Mouse (Mus musculus) midbrain, embryonic 12.5 days (tissue): ENCODE results near the gene Bzw2. TPM values are rescaled to one million over a fixed set of nuclear protein-coding genes. Genes with fewer than 3 reads are reported as not detected.

Experiments
- ATAC-seq: fragments of 200-750 bp; cut with Nextera tagmentation; 2 replicates; pipeline ENCODE4 v1.8.0; 2017; ENCODE audit warnings: low read depth, moderate TSS enrichment, moderate library complexity; ENCODE audit not compliant: low FRiP score
- H3K27ac ChIP-seq: fragments of 300-500 bp; sonication (generic); replicated peaks from 2 replicates; pipeline ENCODE4 v1.5.1; 2016; ENCODE audit warnings: mild to moderate bottlenecking
- H3K27me3 ChIP-seq: fragments of 300-500 bp; sonication (generic); 2 replicates; pipeline ENCODE4 v1.6.1; 2016; ENCODE audit warnings: mild to moderate bottlenecking
- H3K36me3 ChIP-seq: fragments of 300-500 bp; sonication (generic); 2 replicates; pipeline ENCODE4 v1.6.1; 2016
- H3K4me1 ChIP-seq: fragments of 300-500 bp; sonication (generic); 2 replicates; pipeline ENCODE4 v1.6.1; 2016
- H3K4me2 ChIP-seq: fragments of 300-500 bp; sonication (generic); replicated peaks from 2 replicates; pipeline ENCODE4 v1.6.1; 2016; ENCODE audit warnings: mild to moderate bottlenecking, moderate library complexity
- H3K4me3 ChIP-seq: fragments of 300-500 bp; sonication (generic); 2 replicates; pipeline ENCODE4 v1.5.1; 2016; ENCODE audit warnings: mild to moderate bottlenecking
- H3K9ac ChIP-seq: fragments of 300-500 bp; sonication (generic); replicated peaks from 2 replicates; pipeline ENCODE4 v1.6.1; 2016; ENCODE audit warnings: mild to moderate bottlenecking, moderate library complexity
- H3K9me3 ChIP-seq: fragments of 300-500 bp; sonication (generic); 2 replicates; pipeline ENCODE4 v1.6.1; 2016; ENCODE audit warnings: mild to moderate bottlenecking
- WGBS: fragments of 180-500 bp; shearing (Covaris S2); methylation state at CpG from one replicate; pipeline ENCODE4 v1.1.7; 2016; 5-methylcytosine and 5-hydroxymethylcytosine counted together
- polyA plus RNA-seq: library from polyadenylated mRNA; unstranded; fragments of >200 nt; fragmentation: Nextera tagmentation; extraction: Ambion mirVana; gene quantifications from 2 replicates; pipeline ENCODE4 v1.2.1, GENCODE M21; 2016

Gene Bzw2
- polyA plus RNA-seq, 1 experiment from 2014 or later = 292 TPM

- Histone ChIP-seq H3K4me3 (no peak overlapping the region), H3K27ac (no peak overlapping the region), H3K36me3 (peaks cover 30% of the 10 kb centered on the region), H3K27me3 (no peaks in the 10 kb centered on the region), H3K4me2 (no peak overlapping the region), H3K9ac (no peak overlapping the region), H3K9me3 (no peaks in the 10 kb centered on the region), H3K4me1 (no peaks in the 10 kb centered on the region)
- 95% methylated on average over 3 of the region's 3 CpGs for WGBS
- no peak for ATAC-seq
Measured at GRCm38 (mm10) chr12:36132668-36133067, 25.2 kb downstream of the Bzw2 start.

GRCm38 (mm10) chr12:36132254-36132653 lies 25.6 kb downstream of the Bzw2 start:
- ATAC-seq = no peak
- Histone ChIP-seq H3K4me2 (no peak overlapping the region), H3K27me3 (no peaks in the 10 kb centered on the region), H3K36me3 (peaks cover 30% of the 10 kb centered on the region), H3K27ac (no peak overlapping the region), H3K4me1 (no peaks in the 10 kb centered on the region), H3K4me3 (no peak overlapping the region), H3K9me3 (no peaks in the 10 kb centered on the region), H3K9ac (no peak overlapping the region)
- 98% methylated on average over 2 of the region's 2 CpGs for WGBS

- H3K4me3 ChIP-seq = no peak overlapping the region
- peaks cover 26% of the 10 kb centered on the region for H3K36me3 ChIP-seq
- no peak overlapping the region for H3K27ac ChIP-seq
- H3K4me2 ChIP-seq = no peak overlapping the region
- ATAC-seq = no peak
- 93% methylated on average over 5 of the region's 5 CpGs for WGBS
- H3K9me3 ChIP-seq = no peaks in the 10 kb centered on the region
- H3K4me1 ChIP-seq = no peaks in the 10 kb centered on the region
- no peak overlapping the region for H3K9ac ChIP-seq
- H3K27me3 ChIP-seq = no peaks in the 10 kb centered on the region
Measured at GRCm38 (mm10) chr12:36129826-36130225, 28.1 kb downstream of the Bzw2 start.

- Histone ChIP-seq H3K9ac (no peak overlapping the region), H3K4me1 (no peaks in the 10 kb centered on the region), H3K9me3 (no peaks in the 10 kb centered on the region), H3K27me3 (no peaks in the 10 kb centered on the region), H3K4me2 (no peak overlapping the region), H3K36me3 (peaks cover 34% of the 10 kb centered on the region), H3K27ac (no peak overlapping the region), H3K4me3 (no peak overlapping the region)
- 90% methylated on average over 5 of the region's 5 CpGs for WGBS
- ATAC-seq = no peak
Measured at GRCm38 (mm10) chr12:36126049-36126448, 31.8 kb downstream of the Bzw2 start.

- no peak overlapping the region for H3K9ac ChIP-seq
- H3K4me3 ChIP-seq = no peak overlapping the region
- H3K36me3 ChIP-seq = peaks cover 76% of the 10 kb centered on the region
- no peak overlapping the region for H3K4me2 ChIP-seq
- no peaks in the 10 kb centered on the region for H3K9me3 ChIP-seq
- no peak for ATAC-seq
- no peak overlapping the region for H3K27ac ChIP-seq
- H3K4me1 ChIP-seq = no peaks in the 10 kb centered on the region
- WGBS = 100% methylated on average over 3 of the region's 3 CpGs
- no peaks in the 10 kb centered on the region for H3K27me3 ChIP-seq
Measured at GRCm38 (mm10) chr12:36119244-36119643, 38.6 kb downstream of the Bzw2 start.

- H3K4me3 ChIP-seq = no peak overlapping the region
- H3K9me3 ChIP-seq = no peaks in the 10 kb centered on the region
- no peaks in the 10 kb centered on the region for H3K27me3 ChIP-seq
- no peak overlapping the region for H3K9ac ChIP-seq
- H3K4me2 ChIP-seq = no peak overlapping the region
- no peak overlapping the region for H3K27ac ChIP-seq
- 95% methylated on average over 6 of the region's 6 CpGs for WGBS
- ATAC-seq = no peak
- no peaks in the 10 kb centered on the region for H3K4me1 ChIP-seq
- H3K36me3 ChIP-seq = peaks cover 78% of the 10 kb centered on the region
Measured at GRCm38 (mm10) chr12:36117161-36117560, 40.7 kb downstream of the Bzw2 start.

- ATAC-seq = no peak
- Histone ChIP-seq H3K4me2 (no peak overlapping the region), H3K4me3 (no peak overlapping the region), H3K27me3 (no peaks in the 10 kb centered on the region), H3K4me1 (no peaks in the 10 kb centered on the region), H3K36me3 (peaks cover 87% of the 10 kb centered on the region), H3K9ac (no peak overlapping the region), H3K27ac (no peak overlapping the region), H3K9me3 (no peaks in the 10 kb centered on the region)
- 98% methylated on average over 3 of the region's 3 CpGs for WGBS
Measured at GRCm38 (mm10) chr12:36112081-36112480, 45.8 kb downstream of the Bzw2 start.

GRCm38 (mm10) chr12:36111110-36111509 lies 46.8 kb downstream of the Bzw2 start:
- 94% methylated on average over 5 of the region's 5 CpGs for WGBS
- Histone ChIP-seq H3K27me3 (no peaks in the 10 kb centered on the region), H3K9ac (no peak overlapping the region), H3K9me3 (no peaks in the 10 kb centered on the region), H3K36me3 (peaks cover 85% of the 10 kb centered on the region), H3K27ac (no peak overlapping the region), H3K4me3 (no peak overlapping the region), H3K4me1 (no peaks in the 10 kb centered on the region), H3K4me2 (no peak overlapping the region)
- ATAC-seq = no peak

GRCm38 (mm10) chr12:36110457-36110856 lies 47.4 kb downstream of the Bzw2 start:
- H3K4me3 ChIP-seq = no peak overlapping the region
- H3K9ac ChIP-seq = no peak overlapping the region
- no peaks in the 10 kb centered on the region for H3K9me3 ChIP-seq
- H3K27ac ChIP-seq = no peak overlapping the region
- H3K36me3 ChIP-seq = peaks cover 83% of the 10 kb centered on the region
- H3K4me2 ChIP-seq = no peak overlapping the region
- no peaks in the 10 kb centered on the region for H3K4me1 ChIP-seq
- H3K27me3 ChIP-seq = no peaks in the 10 kb centered on the region
- 92% methylated on average over 5 of the region's 5 CpGs for WGBS
- no peak for ATAC-seq

- H3K9me3 ChIP-seq = no peaks in the 10 kb centered on the region
- no peaks in the 10 kb centered on the region for H3K4me1 ChIP-seq
- H3K9ac ChIP-seq = no peak overlapping the region
- H3K4me3 ChIP-seq = no peak overlapping the region
- H3K27me3 ChIP-seq = no peaks in the 10 kb centered on the region
- no peak for ATAC-seq
- WGBS = 95% methylated on average over 5 of the region's 5 CpGs
- peaks cover 77% of the 10 kb centered on the region for H3K36me3 ChIP-seq
- no peak overlapping the region for H3K27ac ChIP-seq
- no peak overlapping the region for H3K4me2 ChIP-seq
Measured at GRCm38 (mm10) chr12:36108442-36108841, 49.4 kb downstream of the Bzw2 start.

- 88% methylated on average over 4 of the region's 4 CpGs for WGBS
- Histone ChIP-seq H3K36me3 (peaks cover 51% of the 10 kb centered on the region), H3K27ac (no peak overlapping the region), H3K4me3 (no peak overlapping the region), H3K9ac (no peak overlapping the region), H3K4me2 (no peak overlapping the region), H3K4me1 (no peaks in the 10 kb centered on the region), H3K9me3 (no peaks in the 10 kb centered on the region), H3K27me3 (no peaks in the 10 kb centered on the region)
- 0 out of 2 replicates have a peak, but pooled peaks have one; percentile 41 for ATAC-seq
Measured at GRCm38 (mm10) chr12:36103592-36103910, 54.3 kb downstream of the Bzw2 start.

GRCm38 (mm10) chr12:36102733-36103591 lies 54.9 kb downstream of the Bzw2 start:
- Histone ChIP-seq H3K36me3 (peaks cover 46% of the 10 kb centered on the region), H3K4me3 (no peak overlapping the region), H3K27me3 (no peaks in the 10 kb centered on the region), H3K4me2 (no peak overlapping the region), H3K9me3 (no peaks in the 10 kb centered on the region), H3K27ac (no peak overlapping the region), H3K4me1 (no peaks in the 10 kb centered on the region), H3K9ac (no peak overlapping the region)
- 87% methylated on average over 8 of the region's 8 CpGs for WGBS
- no peak for ATAC-seq
